Mouse (Mus musculus) spleen, embryonic (tissue): ENCODE measurements at regions not wholly inside any gene's neighbourhood (a gene's known extent, or its start where the extent isn't known, plus 50 kb on each side); places are given as distances from the start of the nearest gene placed in this dataset.

Source experiments
- CTCF ChIA-PET: fragments of 350-600 bp; sonication (Branson Sonifier 250); formaldehyde crosslinking; loops from one replicate; lab custom pipeline; 2022; lab: Charles Lee

DNA sequence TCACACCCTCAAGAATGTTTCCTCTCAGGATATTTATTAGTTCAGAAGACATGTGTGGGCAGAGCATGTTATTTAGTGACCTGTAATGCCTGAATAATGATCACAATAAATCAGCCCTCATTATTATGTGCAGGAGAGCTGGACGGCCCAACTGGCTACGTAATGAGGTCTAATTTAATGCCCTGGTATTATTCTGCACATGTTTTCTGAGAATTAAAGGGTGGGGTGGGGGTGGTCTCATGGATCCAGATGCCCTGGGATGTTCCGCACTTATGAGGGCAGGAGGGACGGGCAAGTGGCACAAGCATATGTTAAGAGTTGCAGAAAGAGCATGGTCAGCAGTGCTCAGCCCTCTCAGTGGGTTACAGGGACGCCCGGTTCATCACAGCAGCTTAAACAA, 339.7 kb upstream of the Npvf start:
- CTCF ChIA-PET = interaction anchor here (0.6 kb wide), 1 partner anchor 11 kb away, joined by 7 read pairs; no protein-coding TSS in a partner anchor

DNA sequence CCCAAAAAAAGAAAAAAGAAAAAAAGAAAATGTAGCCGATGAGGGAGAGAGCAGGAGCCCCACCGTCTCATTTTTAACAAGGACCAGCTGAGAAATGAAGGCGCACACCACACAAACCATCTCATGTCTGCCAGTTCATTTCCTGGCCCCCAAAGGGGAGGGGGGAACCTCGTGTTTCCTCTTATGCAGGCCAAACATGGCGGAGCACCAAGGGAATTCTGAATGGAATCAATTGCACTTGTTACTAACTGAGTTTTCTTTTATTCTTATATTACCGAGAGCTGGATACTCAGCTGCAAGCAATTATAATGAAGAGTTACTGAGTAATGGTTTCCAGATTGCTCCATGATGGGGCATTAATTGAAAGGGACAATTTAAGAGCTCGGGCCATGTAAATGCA, 348.5 kb upstream of the Npvf start:
- CTCF ChIA-PET = no interaction called here

DNA sequence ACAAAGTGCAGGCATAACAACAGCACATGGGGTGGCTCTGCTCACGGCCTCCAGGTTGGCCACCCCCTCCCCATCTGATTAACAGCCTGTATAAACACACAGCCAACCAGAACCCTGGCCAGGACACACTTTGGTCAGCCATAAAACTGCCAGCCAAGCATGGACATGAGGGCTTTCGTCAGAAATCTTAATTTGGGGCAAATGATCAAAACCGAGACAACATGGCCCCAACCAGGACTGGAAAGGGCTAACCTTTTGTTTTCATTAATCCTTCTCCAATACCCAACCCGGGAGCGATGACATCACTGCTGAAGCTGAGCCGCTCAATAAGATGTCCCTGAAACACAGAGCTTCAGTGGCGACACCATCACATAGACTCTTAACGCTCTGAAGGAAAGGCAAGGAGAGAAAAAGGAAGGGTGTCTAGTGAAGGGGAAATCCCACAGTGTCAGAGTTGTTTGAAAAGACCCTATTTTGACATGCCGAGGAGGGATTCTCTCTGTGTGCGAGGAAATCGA, 351.9 kb upstream of the Npvf start:
- CTCF ChIA-PET = interaction anchor here (0.7 kb wide), 1 partner anchor 1254 kb away, joined by 5 read pairs; no protein-coding TSS in a partner anchor

DNA sequence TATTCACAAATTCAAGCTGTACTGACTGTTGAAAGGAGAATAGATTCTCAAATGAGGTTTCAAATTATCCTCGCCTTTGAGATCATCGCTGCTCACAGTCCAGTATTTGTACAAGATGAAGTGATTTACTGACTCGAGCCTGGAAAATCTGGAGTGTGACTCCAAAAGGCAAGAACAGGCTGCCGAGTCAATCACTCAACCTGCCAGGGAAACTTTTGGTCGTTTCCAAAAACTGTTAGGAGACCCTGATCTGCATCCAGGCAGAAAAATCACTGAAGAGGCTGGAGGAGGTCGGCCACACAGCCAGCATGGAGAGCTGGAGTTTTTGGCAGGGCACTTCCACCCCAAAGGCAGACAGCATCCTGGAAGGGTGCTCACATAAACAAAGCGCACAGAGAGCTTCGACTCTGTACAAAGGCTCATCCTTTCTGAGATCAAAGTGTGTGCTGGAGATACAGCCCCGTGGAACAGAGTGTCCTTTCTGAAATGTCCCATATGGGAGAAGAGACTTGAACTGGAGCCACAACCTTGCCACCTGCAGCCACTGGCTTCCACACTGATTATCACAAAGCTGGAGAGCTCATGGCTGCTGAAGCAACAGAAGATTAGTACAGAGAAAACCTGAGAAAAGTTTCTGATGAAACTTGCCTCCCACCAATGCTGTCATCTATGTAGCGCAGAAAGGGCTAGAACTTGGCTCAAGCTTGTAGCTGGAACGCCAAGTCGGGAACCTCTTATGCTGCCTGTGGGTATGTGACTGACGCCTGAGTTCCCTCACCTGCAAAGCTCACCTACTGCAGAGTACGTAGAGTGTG, 355.5 kb upstream of the Npvf start:
- CTCF ChIA-PET = no interaction called here

DNA sequence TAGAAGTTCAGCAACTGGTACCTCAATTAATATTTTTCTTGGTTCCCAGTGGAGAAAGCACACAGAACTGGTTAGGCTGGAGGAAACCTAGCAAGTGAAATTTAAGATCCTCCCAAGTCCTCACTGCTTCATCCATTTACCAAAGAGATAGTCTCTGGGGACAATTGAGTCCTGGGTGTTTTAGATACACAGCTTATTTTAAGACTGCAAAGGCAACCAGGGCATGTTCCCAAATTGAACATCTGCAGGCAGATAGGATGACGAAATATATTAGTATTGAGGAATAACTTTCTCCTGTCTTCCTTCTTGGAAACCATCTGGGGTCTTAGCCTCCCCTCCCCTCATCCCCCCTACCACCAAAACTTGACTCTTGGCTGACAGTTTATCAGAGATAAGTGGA, 356.3 kb upstream of the Npvf start:
- CTCF ChIA-PET = no interaction called here

- CTCF ChIA-PET = no interaction called here
These were observed 358.0 kb upstream of the Npvf start for GRCm38 (mm10) chr6:51012086-51012830.

DNA sequence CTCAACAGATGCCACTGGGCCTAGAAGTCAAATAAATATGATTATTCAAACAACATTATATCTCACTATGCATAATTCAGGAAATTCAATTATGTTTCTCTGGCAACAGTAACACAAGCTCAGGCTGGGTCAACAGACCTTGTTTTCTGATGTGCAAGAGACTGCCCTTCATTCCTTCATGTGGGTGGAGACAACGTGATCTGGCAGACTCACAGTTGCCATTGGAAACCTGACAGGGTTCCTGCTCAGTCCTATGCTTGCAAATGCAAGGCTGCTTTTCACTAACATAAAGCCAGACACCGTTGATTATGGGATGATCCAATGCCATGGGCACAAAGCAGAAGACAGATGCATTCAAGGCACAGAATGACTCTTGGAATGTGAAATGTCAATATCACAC, 361.5 kb upstream of the Npvf start:
- CTCF ChIA-PET = no interaction called here

DNA sequence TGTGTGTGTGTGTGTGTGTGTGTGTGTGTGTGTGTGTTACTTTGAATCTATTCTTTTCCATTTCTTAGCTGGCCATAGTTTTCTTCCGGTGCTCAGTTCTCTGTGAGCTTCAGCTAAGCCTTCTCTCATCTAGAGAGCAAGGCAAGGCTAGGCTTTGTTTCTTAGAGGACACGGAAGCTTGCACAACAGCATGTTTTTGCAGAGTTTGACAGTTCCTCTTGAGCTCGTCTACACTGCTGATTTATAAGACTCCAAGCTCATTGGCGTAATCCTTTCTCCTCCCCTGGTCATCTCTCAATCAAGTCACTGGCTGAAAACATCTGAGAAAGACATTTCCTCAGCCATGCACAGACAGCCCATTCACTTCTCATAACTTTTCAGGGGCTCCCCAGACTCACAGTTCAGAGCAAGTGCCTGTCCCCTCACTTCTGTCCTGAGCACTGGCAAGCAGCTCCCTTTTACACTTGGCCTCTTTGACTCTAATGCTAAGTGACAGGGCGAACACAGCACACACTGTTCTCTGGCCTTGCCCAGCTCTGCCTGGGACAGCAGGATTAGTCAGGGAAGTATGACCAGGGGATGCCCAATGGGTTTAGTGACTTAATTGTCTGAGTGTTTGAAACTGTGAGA, 362.3 kb upstream of the Npvf start:
- CTCF ChIA-PET = no interaction called here

DNA sequence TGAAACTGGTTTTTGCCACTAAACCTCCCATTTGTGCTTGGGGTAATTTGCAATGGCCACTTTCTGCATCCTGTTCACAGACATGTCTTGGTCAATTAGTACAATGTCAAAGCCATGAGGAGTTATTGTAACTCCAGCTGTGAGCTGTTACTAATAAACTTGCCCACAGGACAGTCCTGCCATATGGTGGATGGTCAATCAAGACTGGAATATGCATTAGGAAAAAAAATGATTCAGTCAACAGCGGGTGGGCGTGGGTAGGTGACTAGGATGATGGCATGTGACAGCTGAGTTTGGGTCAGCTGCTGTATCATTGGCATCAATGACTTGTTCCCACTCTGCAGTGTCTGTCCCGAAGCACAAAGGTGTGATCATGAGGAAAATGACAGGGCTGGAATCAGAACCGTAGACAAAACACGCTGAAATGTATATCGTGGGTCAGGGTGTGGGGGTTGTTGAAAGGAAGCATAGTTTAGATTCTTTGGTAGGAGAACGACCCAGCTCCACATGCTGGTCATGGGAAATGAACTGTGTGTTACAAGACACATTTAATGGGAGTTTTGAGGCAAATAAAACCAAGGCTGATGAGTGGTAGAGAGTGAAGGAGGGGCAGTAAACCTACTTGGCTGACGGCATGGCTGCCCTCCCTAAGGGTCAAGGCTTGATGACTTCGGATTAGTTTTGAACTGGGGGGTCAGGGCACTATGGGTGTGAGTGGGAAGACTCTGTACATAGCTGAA, 363.2 kb upstream of the Npvf start:
- CTCF ChIA-PET = no interaction called here

GRCm38 (mm10) chr6:51021206-51021605, 367.0 kb upstream of the Npvf start:
- CTCF ChIA-PET = no interaction called here

DNA sequence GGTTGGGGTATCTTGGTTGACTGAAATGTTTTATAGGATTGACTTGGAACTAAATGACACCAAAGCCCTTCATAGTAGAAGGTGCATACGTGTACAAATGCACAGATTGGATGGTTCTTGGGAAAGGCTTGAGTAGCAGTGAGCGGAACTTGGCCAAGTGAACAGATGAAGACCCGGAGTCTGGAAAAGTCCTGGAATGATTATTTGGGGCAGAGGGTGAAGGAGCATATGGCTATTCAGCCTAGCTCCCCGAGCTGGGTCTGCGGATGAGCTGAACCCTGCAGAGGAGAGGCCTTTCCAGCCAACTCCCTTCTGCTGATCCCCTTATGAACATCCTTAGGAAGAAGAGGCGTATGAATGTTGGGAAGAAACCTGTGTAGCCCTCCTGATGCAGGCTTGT, 369.1 kb upstream of the Npvf start:
- CTCF ChIA-PET = no interaction called here

DNA sequence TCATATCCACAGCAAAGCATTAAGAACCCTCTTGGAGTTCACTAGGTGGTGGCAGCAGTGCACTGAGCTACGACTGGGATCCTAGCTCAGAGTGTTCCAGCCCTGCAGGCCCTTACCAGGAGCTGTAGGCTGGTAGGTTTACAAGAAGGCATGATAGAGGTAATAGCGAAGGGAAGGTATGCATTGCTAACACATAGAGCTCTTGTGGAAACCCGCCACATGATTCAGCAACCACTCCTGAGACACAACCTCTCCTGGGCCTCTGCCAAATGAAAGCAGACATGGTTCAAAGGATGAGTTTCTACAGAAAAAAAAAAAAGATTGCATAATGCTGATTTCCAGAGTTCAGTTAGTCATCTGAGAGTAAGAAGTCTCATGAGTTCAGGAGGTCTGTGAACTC, 370.5 kb upstream of the Npvf start:
- CTCF ChIA-PET = no interaction called here

DNA sequence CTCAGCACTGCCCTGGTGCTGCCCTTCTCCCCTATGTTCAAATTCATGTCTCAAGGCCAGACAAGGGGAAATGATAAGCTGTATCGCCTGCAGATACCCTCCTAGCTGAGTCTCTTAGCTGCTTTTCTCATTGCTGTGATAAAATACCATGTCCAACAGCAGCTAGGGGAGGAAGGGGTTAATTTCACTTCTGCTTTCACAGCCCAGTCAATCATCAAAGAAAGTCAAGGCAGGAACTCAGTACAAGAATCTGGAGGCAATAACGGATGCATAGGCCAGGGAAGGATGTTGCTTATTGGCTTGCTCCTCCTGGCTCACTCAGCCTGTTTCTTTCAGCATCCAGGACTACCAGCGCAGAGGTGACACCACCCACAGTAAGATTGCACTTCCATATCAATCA, 371.2 kb upstream of the Npvf start:
- CTCF ChIA-PET = no interaction called here

- CTCF ChIA-PET = no interaction called here
These were observed 373.1 kb upstream of the Npvf start for GRCm38 (mm10) chr6:51027296-51027695.

GRCm38 (mm10) chr6:51029516-51029915, 375.3 kb upstream of the Npvf start:
- CTCF ChIA-PET = no interaction called here

- CTCF ChIA-PET = interaction anchor here (0.6 kb wide), 1 partner anchor 133 kb away, joined by 11 read pairs; no protein-coding TSS in a partner anchor
These were observed 375.7 kb upstream of the Npvf start for GRCm38 (mm10) chr6:51029953-51030352.

DNA sequence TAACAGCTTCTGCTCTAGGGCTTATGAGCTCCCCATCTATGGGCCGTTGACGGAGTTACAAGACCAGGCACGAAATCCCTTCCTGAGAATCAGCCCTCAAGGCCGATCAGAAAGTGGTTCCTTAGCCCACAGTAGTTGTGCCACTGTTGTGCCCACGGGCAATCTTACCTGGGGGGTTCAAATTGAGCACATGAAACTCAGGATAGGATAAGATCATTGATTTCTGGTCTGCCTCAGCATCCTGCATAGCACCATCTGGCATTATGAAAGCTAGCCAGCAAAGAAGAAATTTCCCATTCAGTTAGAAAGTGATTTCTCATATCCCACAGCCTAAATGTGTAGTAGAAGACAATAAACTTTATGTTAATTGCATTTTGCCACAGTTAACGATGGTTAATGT, 379.6 kb upstream of the Npvf start:
- CTCF ChIA-PET = no interaction called here

- CTCF ChIA-PET = no interaction called here
These were observed 381.8 kb upstream of the Npvf start for GRCm38 (mm10) chr6:51036074-51036473.

DNA sequence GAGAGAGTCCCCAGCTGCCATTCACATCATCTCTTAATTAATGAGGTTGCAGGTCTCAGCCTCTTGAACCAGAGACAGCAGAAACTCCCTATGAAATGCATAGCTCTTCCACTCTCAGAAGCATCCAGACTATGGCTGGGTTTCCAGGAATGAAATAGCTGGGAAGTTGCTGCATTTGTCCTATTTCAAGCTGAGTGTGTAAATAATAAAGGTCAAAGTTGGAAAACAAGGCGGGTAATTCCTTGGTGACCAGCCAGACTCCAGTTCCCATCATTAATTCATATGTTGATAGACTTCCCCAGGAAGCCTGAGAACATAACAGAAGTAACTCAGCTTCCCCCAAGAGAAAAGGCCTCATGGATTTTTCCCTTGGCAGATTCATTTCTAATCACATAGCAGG, 382.3 kb upstream of the Npvf start:
- CTCF ChIA-PET = no interaction called here

DNA sequence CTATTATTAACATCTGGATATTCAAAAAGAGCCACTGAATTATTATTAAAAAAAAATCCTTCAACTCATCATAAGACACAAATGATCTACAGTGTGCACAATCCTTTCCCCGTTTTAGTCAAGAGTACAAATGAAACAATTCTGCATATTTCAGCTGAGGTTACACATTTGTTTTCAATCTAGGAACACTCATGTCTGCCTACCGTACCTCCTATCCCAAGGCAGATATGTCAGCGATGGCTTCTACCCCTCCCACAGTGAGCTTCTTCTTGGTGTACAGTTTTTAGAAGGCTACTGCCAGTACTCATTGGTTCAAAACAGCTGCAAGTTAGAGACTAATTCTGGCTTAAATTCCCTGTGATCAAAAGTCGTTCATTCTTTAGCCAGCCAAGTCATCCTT, 382.7 kb upstream of the Npvf start:
- CTCF ChIA-PET = no interaction called here

DNA sequence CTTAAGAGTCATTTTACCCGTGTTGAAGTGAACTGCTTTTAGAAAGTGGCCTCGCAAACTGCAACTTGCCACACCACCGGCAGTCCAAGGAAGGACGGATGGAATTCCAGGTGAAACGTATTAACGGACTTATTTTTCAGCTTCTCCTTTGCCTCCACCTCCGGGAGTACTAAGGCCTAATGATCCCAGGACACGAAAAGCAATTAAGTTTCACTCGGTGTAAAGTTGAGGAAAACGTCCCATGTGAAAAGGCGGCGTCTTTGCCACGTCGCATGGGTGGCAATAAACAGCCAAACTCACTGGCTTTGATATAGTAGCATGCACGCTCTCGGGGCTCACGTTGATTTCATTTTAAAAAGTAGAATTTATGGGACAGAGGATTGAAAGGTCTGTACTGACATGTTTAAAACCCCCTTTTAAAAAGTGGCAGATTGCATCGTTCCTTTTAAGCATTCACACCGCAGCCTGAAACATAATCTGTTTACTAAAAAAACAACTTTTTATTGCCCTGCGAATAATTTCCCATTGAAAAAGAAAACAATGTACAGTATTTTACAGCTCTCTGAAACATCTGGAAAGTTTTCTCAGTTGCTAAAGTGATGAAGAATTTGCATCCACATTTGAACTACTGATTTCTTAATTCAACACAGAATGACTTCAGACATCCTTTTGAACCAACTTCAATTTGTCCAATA, 385.4 kb upstream of the Npvf start:
- CTCF ChIA-PET = no interaction called here
